Mouse (Mus musculus): Measurements from ENCODE around the gene Ubash3a. TPM values are rescaled to one million over a fixed set of nuclear protein-coding genes. Genes with fewer than 3 reads are reported as not detected.

The Ubash3a gene
- polyA plus RNA-seq, 1 experiment, result not detected

DNA sequence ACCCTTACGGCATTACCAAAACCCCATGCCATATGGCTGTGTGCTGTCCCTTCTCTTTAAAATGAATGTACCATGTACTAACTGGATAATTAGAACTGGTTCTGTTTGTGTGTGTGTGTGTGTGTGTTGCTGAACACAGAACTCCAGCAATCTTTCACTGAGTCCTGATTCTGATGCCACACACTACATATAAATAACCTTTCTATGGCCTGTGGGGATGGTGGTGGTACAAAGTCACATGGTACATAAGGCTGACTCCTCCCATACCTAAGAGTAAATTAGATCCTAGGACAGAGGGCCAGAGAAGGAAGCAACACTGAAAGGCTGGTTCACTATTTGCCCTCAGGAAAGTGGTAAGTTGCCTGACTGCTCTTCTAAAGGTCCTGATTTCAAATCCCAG, 78.8 kb downstream of the Ubash3a start, which contains the start of gene Slc37a1:
Slc37a1 (plus strand) TSS at position 301 of the 400 bp plus-strand sequence.
- Histone ChIP-seq H3K79me2 (ENCODE audit: control insufficient read depth, insufficient read depth) (no peaks in the 10 kb centered on the region), H3K36me3 (ENCODE audit: control insufficient read depth, insufficient read depth) (no peaks in the 10 kb centered on the region), H3K4me3 (no peak within 1 kb of the TSS), H3K27me3 (ENCODE audit: control insufficient read depth, insufficient read depth, insufficient read length) (no peaks in the 10 kb centered on the region), H3K4me2 (ENCODE audit: low read depth) (no peak within 1 kb of the TSS), H3ac (ENCODE audit: control insufficient read depth, insufficient read length) (no peak within 1 kb of the TSS)
- TF ChIP-seq TCF3 (IDR thresholded peaks at IDR 0.05; ENCODE audit: insufficient read length, low read depth), result no peak
- no peak for TF ChIP-seq REST (IDR thresholded peaks at IDR 0.05; ENCODE audit: insufficient read depth, insufficient read length)
- TF ChIP-seq MYOD1 (IDR thresholded peaks at IDR 0.05; ENCODE audit: control insufficient read depth in 1 of 3, insufficient read length in 2 of 3, low read depth in 2 of 3), result no peak
- no peak for TF ChIP-seq CEBPB (IDR thresholded peaks at IDR 0.05; ENCODE audit: insufficient read depth, poor library complexity, severe bottlenecking)
- TF ChIP-seq SRF (IDR thresholded peaks at IDR 0.05; ENCODE audit: control insufficient read depth, insufficient read length, low read depth), result no peak
- no peak for TF ChIP-seq POLR2A (IDR thresholded peaks at IDR 0.05; ENCODE audit: insufficient read length, low read depth)
- TF ChIP-seq POLR2AphosphoS2 (IDR thresholded peaks at IDR 0.05; ENCODE audit: insufficient read length, low read depth), result no peak
- no peak for TF ChIP-seq MYOG (IDR thresholded peaks at IDR 0.05; ENCODE audit: control insufficient read depth in 1 of 3, insufficient read depth in 1 of 3, insufficient read length in 2 of 3, low read depth in 2 of 3)

- H3K36me3 ChIP-seq (ENCODE audit: control insufficient read depth, insufficient read depth), result no peaks in the 10 kb centered on the region
- H3K4me3 ChIP-seq, result no peak overlapping the region
- TF ChIP-seq TCF3 (IDR thresholded peaks at IDR 0.05; ENCODE audit: insufficient read length, low read depth) (no peak), MAX (IDR thresholded peaks at IDR 0.05; ENCODE audit: low read depth) (no peak), E2F4 (IDR thresholded peaks at IDR 0.05; ENCODE audit: insufficient read depth) (no peak), POLR2AphosphoS2 (IDR thresholded peaks at IDR 0.05; ENCODE audit: insufficient read length, low read depth) (no peak), USF1 (IDR thresholded peaks at IDR 0.05; ENCODE audit: low read depth) (no peak), MYOD1 (IDR thresholded peaks at IDR 0.05; ENCODE audit: control insufficient read depth in 1 of 3, insufficient read length in 2 of 3, low read depth in 2 of 3) (no peak), SRF (IDR thresholded peaks at IDR 0.05; ENCODE audit: control insufficient read depth, insufficient read length, low read depth) (no peak)
- H3ac ChIP-seq (ENCODE audit: control insufficient read depth, insufficient read length), result no peak overlapping the region
- H3K27me3 ChIP-seq (ENCODE audit: control insufficient read depth, insufficient read depth, insufficient read length), result no peaks in the 10 kb centered on the region
- H3K79me2 ChIP-seq (ENCODE audit: control insufficient read depth, insufficient read depth), result no peaks in the 10 kb centered on the region
- H3K4me2 ChIP-seq (ENCODE audit: low read depth), result no peak overlapping the region
These were observed 79.5 kb downstream of the Ubash3a start for GRCm38 (mm10) chr17:31287216-31287615.

GRCm38 (mm10) chr17:31288999-31289726, 81.5 kb downstream of the Ubash3a start:
- TF ChIP-seq MYOD1 (IDR thresholded peaks at IDR 0.05; ENCODE audit: control insufficient read depth in 1 of 3, insufficient read length in 2 of 3, low read depth in 2 of 3) (no peak), TCF12 (IDR thresholded peaks at IDR 0.05; ENCODE audit: insufficient read depth, poor library complexity, severe bottlenecking) (no peak), USF1 (IDR thresholded peaks at IDR 0.05; ENCODE audit: low read depth) (no peak), TCF3 (IDR thresholded peaks at IDR 0.05; ENCODE audit: insufficient read length, low read depth) (no peak)
- Histone ChIP-seq H3K27me3 (ENCODE audit: control insufficient read depth, insufficient read depth, insufficient read length) (no peaks in the 10 kb centered on the region), H3K4me3 (no peak overlapping the region), H3K4me2 (ENCODE audit: low read depth) (no peak overlapping the region), H3ac (ENCODE audit: control insufficient read depth, insufficient read length) (no peak overlapping the region), H3K79me2 (ENCODE audit: control insufficient read depth, insufficient read depth) (no peaks in the 10 kb centered on the region), H3K36me3 (ENCODE audit: control insufficient read depth, insufficient read depth) (no peaks in the 10 kb centered on the region)

- H3K4me3 ChIP-seq, result no peak overlapping the region
- no peaks in the 10 kb centered on the region for H3K36me3 ChIP-seq (ENCODE audit: control insufficient read depth, insufficient read depth)
These were observed 82.6 kb downstream of the Ubash3a start for GRCm38 (mm10) chr17:31290311-31290710.

GRCm38 (mm10) chr17:31290859-31291258, 83.2 kb downstream of the Ubash3a start:
- no peaks in the 10 kb centered on the region for H3K79me2 ChIP-seq (ENCODE audit: control insufficient read depth, insufficient read depth)
- peaks cover 3% of the 10 kb centered on the region for H3K27me3 ChIP-seq (ENCODE audit: control insufficient read depth, insufficient read depth, insufficient read length)
- no peak overlapping the region for H3ac ChIP-seq (ENCODE audit: control insufficient read depth, insufficient read length)
- no peak overlapping the region for H3K4me2 ChIP-seq (ENCODE audit: low read depth)
- no peak overlapping the region for H3K4me3 ChIP-seq
- no peaks in the 10 kb centered on the region for H3K36me3 ChIP-seq (ENCODE audit: control insufficient read depth, insufficient read depth)
- TF ChIP-seq MAX (IDR thresholded peaks at IDR 0.05; ENCODE audit: low read depth) (no peak), SRF (IDR thresholded peaks at IDR 0.05; ENCODE audit: control insufficient read depth, insufficient read length, low read depth) (no peak)

More at GRCm38 (mm10) chr17:31290311-31290710, 82.6 kb downstream of the Ubash3a start:
- H3ac ChIP-seq (ENCODE audit: control insufficient read depth, insufficient read length), result no peak overlapping the region
- H3K27me3 ChIP-seq (ENCODE audit: control insufficient read depth, insufficient read depth, insufficient read length), result no peaks in the 10 kb centered on the region
- TF ChIP-seq POLR2AphosphoS2 (IDR thresholded peaks at IDR 0.05; ENCODE audit: insufficient read length, low read depth) (no peak), SRF (IDR thresholded peaks at IDR 0.05; ENCODE audit: control insufficient read depth, insufficient read length, low read depth) (no peak), E2F4 (IDR thresholded peaks at IDR 0.05; ENCODE audit: insufficient read depth) (no peak), CEBPB (IDR thresholded peaks at IDR 0.05; ENCODE audit: insufficient read depth, poor library complexity, severe bottlenecking) (no peak), POLR2A (IDR thresholded peaks at IDR 0.05; ENCODE audit: insufficient read length, low read depth) (no peak), MYOD1 (IDR thresholded peaks at IDR 0.05; ENCODE audit: control insufficient read depth in 1 of 3, insufficient read length in 2 of 3, low read depth in 2 of 3) (no peak), MYOG (IDR thresholded peaks at IDR 0.05; ENCODE audit: control insufficient read depth in 1 of 3, insufficient read depth in 1 of 3, insufficient read length in 2 of 3, low read depth in 2 of 3) (no peak), MAX (IDR thresholded peaks at IDR 0.05; ENCODE audit: low read depth) (no peak), TCF3 (IDR thresholded peaks at IDR 0.05; ENCODE audit: insufficient read length, low read depth) (no peak), TCF12 (IDR thresholded peaks at IDR 0.05; ENCODE audit: insufficient read depth, poor library complexity, severe bottlenecking) (no peak), REST (IDR thresholded peaks at IDR 0.05; ENCODE audit: insufficient read depth, insufficient read length) (no peak), USF1 (IDR thresholded peaks at IDR 0.05; ENCODE audit: low read depth) (no peak)
- no peaks in the 10 kb centered on the region for H3K79me2 ChIP-seq (ENCODE audit: control insufficient read depth, insufficient read depth)
- no peak overlapping the region for H3K4me2 ChIP-seq (ENCODE audit: low read depth)
